Mouse (Mus musculus): ENCODE measurements around the gene Fcrla. TPM values are rescaled to one million over a fixed set of nuclear protein-coding genes. Genes with fewer than 3 reads are reported as not detected.

Fcrla gene
- total and polyA plus RNA-seq, 3 experiments, result 0.39 to 2.2 (median 0.89) TPM

DNA sequence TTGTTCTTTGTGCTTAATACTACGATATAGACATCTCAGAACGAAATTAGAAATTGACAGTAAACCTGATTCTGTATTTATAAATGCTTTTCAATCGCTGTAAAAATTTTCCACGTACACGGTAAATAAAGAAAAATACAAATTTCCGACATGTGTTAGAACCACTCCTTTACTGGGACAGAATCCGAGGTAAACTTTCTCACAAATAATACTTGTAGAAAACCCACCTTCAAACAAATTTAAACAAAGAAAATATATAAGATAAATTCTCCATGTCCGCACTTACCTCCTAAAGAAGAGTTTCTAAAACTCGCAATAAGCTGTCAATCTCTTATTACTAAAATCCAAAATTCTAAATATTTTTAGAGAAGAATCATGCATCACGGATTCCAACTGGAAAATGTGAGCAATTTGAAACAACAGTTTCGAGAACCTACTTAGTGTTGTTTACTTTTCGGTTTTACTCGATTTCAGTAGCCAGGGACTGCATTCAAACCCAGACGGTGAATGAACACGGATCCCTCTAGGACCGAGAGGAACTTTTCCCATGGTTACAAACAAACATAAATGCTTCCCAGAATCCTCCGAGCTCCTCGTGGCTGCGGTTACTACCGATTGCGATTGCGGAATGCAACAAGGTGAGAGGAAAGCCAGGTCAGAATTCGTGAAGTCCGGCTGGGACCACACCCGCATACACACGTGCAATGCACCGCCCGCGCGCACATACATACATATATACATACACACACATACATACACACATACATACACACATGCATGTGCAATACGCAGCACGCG, 59.1 kb downstream of the Fcrla start:
- DNase-seq, result peak; percentile 75 to 81
- Histone ChIP-seq H3K79me2 (replicated peaks; ENCODE audit: control insufficient read depth, insufficient read depth, low read length) (peaks cover 2% of the 10 kb centered on the region), H3K27me3 (ENCODE audit: control insufficient read depth, insufficient read depth, low read length) (no peaks in the 10 kb centered on the region), H3K4me3 (peak overlapping the region; percentile 76), H3K4me1 (ENCODE audit: control insufficient read depth, insufficient read depth, low read length) (peaks cover 5% of the 10 kb centered on the region), H3K36me3 (ENCODE audit: control insufficient read depth, insufficient read depth, low read length) (peaks cover 6% of the 10 kb centered on the region), H3K9ac (ENCODE audit: low read depth, low read length) (peak overlapping the region; percentile 63), H3K27ac (peak overlapping the region; percentile 79)
- under 1% methylated on average over 33 of the region's 33 CpGs for WGBS
- TF ChIP-seq POLR2A (IDR thresholded peaks at IDR 0.05; ENCODE audit: insufficient read depth, low read depth, low read length), result peak; percentile 51; the same call in 1 of the 2 replicates
- TF ChIP-seq EP300 (IDR thresholded peaks at IDR 0.05; ENCODE audit: insufficient read depth, low read depth, low read length), result peak; percentile 74; the same call in 1 of the 2 replicates
- TF ChIP-seq CTCF (IDR thresholded peaks at IDR 0.05), result no peak
- intact Hi-C loops (cut with DNase I), result no loop called here

DNA sequence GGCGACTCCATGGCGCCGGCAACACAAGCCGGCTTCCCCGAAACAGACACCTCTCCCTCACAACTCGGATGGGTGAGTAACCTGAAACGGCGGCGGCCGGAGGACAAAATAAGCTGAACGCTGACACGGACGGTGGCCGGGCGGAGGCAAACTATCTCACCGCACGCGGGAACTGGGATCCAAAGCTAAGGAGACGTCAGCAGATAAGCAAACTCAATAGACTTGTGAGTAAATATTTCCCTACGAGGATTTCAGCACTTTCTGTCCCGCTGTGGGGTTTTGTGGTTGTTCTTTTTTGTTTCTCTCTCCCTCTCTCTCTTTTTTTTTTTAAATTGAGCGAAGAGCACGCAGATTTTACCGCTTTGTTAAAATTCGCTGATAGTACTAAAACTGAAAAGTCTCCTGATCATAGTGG, 59.7 kb downstream of the Fcrla start, which contains the start of gene Atf6:
Gene Atf6 (minus strand): TSS at position 81 of the 415 bp plus-strand sequence.
- Histone ChIP-seq H3K27ac (peak within 1 kb of the TSS; percentile 79), H3K27me3 (ENCODE audit: control insufficient read depth, insufficient read depth, low read length) (no peaks in the 10 kb centered on the region), H3K4me1 (ENCODE audit: control insufficient read depth, insufficient read depth, low read length) (peaks cover 5% of the 10 kb centered on the region), H3K9ac (ENCODE audit: low read depth, low read length) (peak within 1 kb of the TSS; percentile 91), H3K36me3 (ENCODE audit: control insufficient read depth, insufficient read depth, low read length) (peaks cover 7% of the 10 kb centered on the region), H3K4me3 (peak within 1 kb of the TSS; percentile 76), H3K79me2 (replicated peaks; ENCODE audit: control insufficient read depth, insufficient read depth, low read length) (peaks cover 2% of the 10 kb centered on the region)
- intact Hi-C loops (cut with DNase I), result loop anchor here (1.0 kb wide), 1 partner anchor 18 kb away; the partner anchor contains the start of genes Dusp12 and Gm26620
- TF ChIP-seq POLR2A (IDR thresholded peaks at IDR 0.05; ENCODE audit: insufficient read depth, low read depth, low read length) (peak; percentile 85), CTCF (IDR thresholded peaks at IDR 0.05) (no peak), EP300 (IDR thresholded peaks at IDR 0.05; ENCODE audit: insufficient read depth, low read depth, low read length) (peak; percentile 73; the same call in 1 of the 2 replicates)
- whole genome bisulfite sequencing, result under 1% methylated on average over 25 of the region's 25 CpGs
- peak; percentile 95 to 98 for DNase-seq

Other genes with a start within 250 kb of the Fcrla start
- gene Atf6, start 59.8 kb downstream of the Fcrla start, total RNA-seq (2021), result 10 to 100 TPM; 62.6 to 82.3 TPM
- 22.0 and 44.5 TPM in 2 replicates for gene Atf6, start 59.8 kb downstream of the Fcrla start, polyA plus RNA-seq (2012; rRNA removed)
- under 1 TPM in 1 of 2 experiments, not detected in 1; 0.52 TPM for gene Gm26620, start 42.5 kb downstream of the Fcrla start, total RNA-seq (2021)
- gene Gm26620, start 42.5 kb downstream of the Fcrla start, polyA plus RNA-seq (2012; rRNA removed), result 0.53 and 0.61 TPM in 2 replicates
- gene Dusp12, start 42.0 kb downstream of the Fcrla start, total RNA-seq (2021), result 1 to 10 TPM; 6.8 to 7.0 TPM
- gene Dusp12, start 42.0 kb downstream of the Fcrla start, polyA plus RNA-seq (2012; rRNA removed), result 6.7 and 10.3 TPM in 2 replicates
- gene Fcrlb, start 14.6 kb downstream of the Fcrla start, total RNA-seq (2021), result not detected
- gene Fcrlb, start 14.6 kb downstream of the Fcrla start, polyA plus RNA-seq (2012; rRNA removed), result not detected in 2 replicates
- 1 to 10 TPM; 7.4 to 8.4 TPM for gene Fcgr2b, start 49.0 kb upstream of the Fcrla start, total RNA-seq (2021)
- gene Fcgr2b, start 49.0 kb upstream of the Fcrla start, polyA plus RNA-seq (2012; rRNA removed), result 10.4 and 10.9 TPM in 2 replicates
- 1 to 10 TPM in 1 of 2 experiments, under 1 TPM in 1; 0.70 to 1.2 TPM for gene Fcgr4, start 91.3 kb upstream of the Fcrla start, total RNA-seq (2021)
- gene Fcgr4, start 91.3 kb upstream of the Fcrla start, polyA plus RNA-seq (2012; rRNA removed), result 0.79 and 1.4 TPM in 2 replicates
- gene Fcgr3, start 137.4 kb upstream of the Fcrla start, total RNA-seq (2021), result 10 to 100 TPM; 12.1 to 12.7 TPM
- gene Fcgr3, start 137.4 kb upstream of the Fcrla start, polyA plus RNA-seq (2012; rRNA removed), result 11.5 and 12.6 TPM in 2 replicates
- gene Cfap126, start 186.3 kb upstream of the Fcrla start, total RNA-seq (2021), result under 1 TPM; 0.89 to 0.98 TPM
- 2.1 and 6.3 TPM in 2 replicates for gene Cfap126, start 186.3 kb upstream of the Fcrla start, polyA plus RNA-seq (2012; rRNA removed)
- 1,000 to 10,000 TPM; 1,087 to 1,288 TPM for gene Sdhc, start 223.0 kb upstream of the Fcrla start, total RNA-seq (2021)
- 1,025 and 1,670 TPM in 2 replicates for gene Sdhc, start 223.0 kb upstream of the Fcrla start, polyA plus RNA-seq (2012; rRNA removed)
- gene Mpz, start 223.1 kb upstream of the Fcrla start, total RNA-seq (2021), result under 1 TPM in 1 of 2 experiments, not detected in 1; 0.39 TPM
- 3.2 and 8.0 TPM in 2 replicates for gene Mpz, start 223.1 kb upstream of the Fcrla start, polyA plus RNA-seq (2012; rRNA removed)

All from heart, adult 2 months (tissue).